Mouse (Mus musculus) midbrain, postnatal 0 days (tissue): ENCODE data around the gene Slc22a14. TPM values are rescaled to one million over a fixed set of nuclear protein-coding genes. Genes with fewer than 3 reads are reported as not detected.

Source experiments
- ATAC-seq: fragments of 200-750 bp; cut with Nextera tagmentation; 2 replicates; pipeline ENCODE4 v1.8.0; 2017; ENCODE audit warnings: moderate number of reproducible peaks, mild to moderate bottlenecking, moderate TSS enrichment, moderate library complexity; ENCODE audit not compliant: low FRiP score
- DNase-seq: peaks from one replicate; pipeline ENCODE4 v3.0.0-alpha.2; 2015; ENCODE audit warnings: low spot score
- H3K27ac ChIP-seq: fragments of 300-500 bp; sonication (generic); 2 replicates; pipeline ENCODE4 v1.5.1; 2014; ENCODE audit warnings: low read depth, mild to moderate bottlenecking, low read length, mixed read lengths
- H3K27me3 ChIP-seq: fragments of 300-500 bp; sonication (generic); 2 replicates; pipeline ENCODE4 v1.6.1; 2014; ENCODE audit warnings: low read length, control low read depth, mixed read lengths; ENCODE audit not compliant: insufficient read depth
- H3K36me3 ChIP-seq: fragments of 300-500 bp; sonication (generic); 2 replicates; pipeline ENCODE4 v1.6.1; 2014; ENCODE audit warnings: low read length, control low read depth, mixed read lengths; ENCODE audit not compliant: insufficient read depth
- H3K4me1 ChIP-seq: fragments of 300-500 bp; sonication (generic); 2 replicates; pipeline ENCODE4 v1.6.1; 2014; ENCODE audit warnings: mild to moderate bottlenecking, control low read depth, antibody characterized with exemption, low read length, mixed read lengths; ENCODE audit not compliant: insufficient read depth
- H3K4me2 ChIP-seq: fragments of 300-500 bp; sonication (generic); 2 replicates; pipeline ENCODE4 v1.6.1; 2014; ENCODE audit warnings: low read depth, mild to moderate bottlenecking, low read length, mixed read lengths; ENCODE audit not compliant: poor library complexity, severe bottlenecking
- H3K4me3 ChIP-seq: fragments of 300-500 bp; sonication (generic); 2 replicates; pipeline ENCODE4 v1.5.1; 2014; ENCODE audit warnings: low read depth, mild to moderate bottlenecking, low read length, moderate library complexity
- H3K9ac ChIP-seq: fragments of 300-500 bp; sonication (generic); replicated peaks from 2 replicates; pipeline ENCODE4 v1.6.1; 2014; ENCODE audit warnings: mild to moderate bottlenecking, low read length, moderate library complexity, mixed read lengths; ENCODE audit not compliant: poor library complexity, severe bottlenecking
- H3K9me3 ChIP-seq: fragments of 300-500 bp; sonication (generic); 2 replicates; pipeline ENCODE4 v1.6.1; 2016; ENCODE audit warnings: low read length, control low read depth
- CTCF ChIP-seq: IDR thresholded peaks from 2 replicates; pipeline ENCODE4 v1.5.1; 2016; ENCODE audit warnings: antibody characterized with exemption, mild to moderate bottlenecking
- WGBS: fragments of 180-500 bp; shearing (Covaris S2); extraction: QIAGEN DNeasy Blood & Tissue Kit; methylation state at CpG from one replicate; pipeline ENCODE4 v1.1.7; 2014; 5-methylcytosine and 5-hydroxymethylcytosine counted together
- polyA plus RNA-seq: library from polyadenylated mRNA; unstranded; fragments of >200 nt; fragmentation: Nextera tagmentation; extraction: Ambion mirVana; gene quantifications from 2 replicates; pipeline ENCODE4 v1.2.1, GENCODE M21; 2015
- total RNA-seq: library from RNA; depleted of rRNA; stranded (reverse); fragments of >200 nt; gene quantifications from 2 replicates; pipeline ENCODE4 v1.2.3, GENCODE M21; 2014

Gene Slc22a14
- total and polyA plus RNA-seq, 2 experiments from 2014 or later = not detected

- WGBS = 86% methylated on average over 6 of the region's 6 CpGs
- Histone ChIP-seq H3K9me3 (no peaks in the 10 kb centered on the region), H3K4me3 (no peak overlapping the region), H3K27ac (no peak overlapping the region), H3K36me3 (peaks cover 15% of the 10 kb centered on the region), H3K4me1 (no peaks in the 10 kb centered on the region), H3K27me3 (no peaks in the 10 kb centered on the region), H3K4me2 (no peak overlapping the region), H3K9ac (no peak overlapping the region)
- ATAC-seq (no peak), DNase-seq (no peak)
- TF ChIP-seq CTCF = no peak
These were observed 11.4 kb downstream of the Slc22a14 start for GRCm38 (mm10) chr9:119353926-119354325.

GRCm38 (mm10) chr9:119352060-119352459 lies 13.3 kb downstream of the Slc22a14 start:
- TF ChIP-seq CTCF = peak; percentile 75
- 27% methylated on average over 4 of the region's 4 CpGs for WGBS
- H3K4me2 ChIP-seq = no peak overlapping the region
- peak; percentile 73 for ATAC-seq
- no peaks in the 10 kb centered on the region for H3K9me3 ChIP-seq
- no peak overlapping the region for H3K9ac ChIP-seq
- no peaks in the 10 kb centered on the region for H3K4me1 ChIP-seq
- DNase-seq = peak; percentile 71
- H3K36me3 ChIP-seq = peaks cover 26% of the 10 kb centered on the region
- no peak overlapping the region for H3K27ac ChIP-seq
- no peak overlapping the region for H3K4me3 ChIP-seq
- H3K27me3 ChIP-seq = no peaks in the 10 kb centered on the region

GRCm38 (mm10) chr9:119350947-119351705 lies 14.2 kb downstream of the Slc22a14 start:
- peaks cover 29% of the 10 kb centered on the region for H3K36me3 ChIP-seq
- no peak for TF ChIP-seq CTCF
- no peak for DNase-seq
- no peaks in the 10 kb centered on the region for H3K4me1 ChIP-seq
- H3K9ac ChIP-seq = no peak overlapping the region
- no peak for ATAC-seq
- H3K9me3 ChIP-seq = no peaks in the 10 kb centered on the region
- H3K4me3 ChIP-seq = no peak overlapping the region
- no peak overlapping the region for H3K4me2 ChIP-seq
- 88% methylated on average over 10 of the region's 10 CpGs for WGBS
- H3K27me3 ChIP-seq = no peaks in the 10 kb centered on the region
- no peak overlapping the region for H3K27ac ChIP-seq

GRCm38 (mm10) chr9:119350531-119350930 lies 14.8 kb downstream of the Slc22a14 start:
- Histone ChIP-seq H3K4me2 (no peak overlapping the region), H3K9ac (no peak overlapping the region), H3K4me1 (no peaks in the 10 kb centered on the region), H3K9me3 (no peaks in the 10 kb centered on the region), H3K4me3 (no peak overlapping the region), H3K27me3 (no peaks in the 10 kb centered on the region), H3K27ac (no peak overlapping the region), H3K36me3 (peaks cover 33% of the 10 kb centered on the region)
- DNase-seq (no peak), ATAC-seq (no peak)
- WGBS = 85% methylated on average over 3 of the region's 3 CpGs
- no peak for TF ChIP-seq CTCF

GRCm38 (mm10) chr9:119346376-119346775 lies 19.0 kb downstream of the Slc22a14 start:
- WGBS = 97% methylated on average over 8 of the region's 8 CpGs
- H3K4me2 ChIP-seq = no peak overlapping the region
- no peak for ATAC-seq
- H3K9ac ChIP-seq = no peak overlapping the region
- peaks cover 49% of the 10 kb centered on the region for H3K36me3 ChIP-seq
- H3K4me1 ChIP-seq = peaks cover 9% of the 10 kb centered on the region; the same call in 1 of the 2 replicates
- H3K9me3 ChIP-seq = no peaks in the 10 kb centered on the region
- no peak overlapping the region for H3K4me3 ChIP-seq
- no peak for DNase-seq
- no peak overlapping the region for H3K27ac ChIP-seq
- no peaks in the 10 kb centered on the region for H3K27me3 ChIP-seq
- no peak for TF ChIP-seq CTCF

GRCm38 (mm10) chr9:119342728-119343127 lies 22.6 kb downstream of the Slc22a14 start:
- WGBS = 90% methylated on average over 7 of the region's 7 CpGs
- no peak for TF ChIP-seq CTCF
- peaks cover 9% of the 10 kb centered on the region; the same call in 1 of the 2 replicates for H3K4me1 ChIP-seq
- DNase-seq (no peak), ATAC-seq (no peak)
- peak overlapping the region; percentile 79; the same call in 1 of the 2 replicates for H3K9ac ChIP-seq
- peaks cover 28% of the 10 kb centered on the region for H3K36me3 ChIP-seq
- H3K4me2 ChIP-seq = no peak overlapping the region
- no peak overlapping the region for H3K4me3 ChIP-seq
- no peak overlapping the region for H3K27ac ChIP-seq
- no peaks in the 10 kb centered on the region for H3K9me3 ChIP-seq
- H3K27me3 ChIP-seq = no peaks in the 10 kb centered on the region
